Mouse (Mus musculus): ENCODE measurements around the gene Hnrnpul2.

DNA sequence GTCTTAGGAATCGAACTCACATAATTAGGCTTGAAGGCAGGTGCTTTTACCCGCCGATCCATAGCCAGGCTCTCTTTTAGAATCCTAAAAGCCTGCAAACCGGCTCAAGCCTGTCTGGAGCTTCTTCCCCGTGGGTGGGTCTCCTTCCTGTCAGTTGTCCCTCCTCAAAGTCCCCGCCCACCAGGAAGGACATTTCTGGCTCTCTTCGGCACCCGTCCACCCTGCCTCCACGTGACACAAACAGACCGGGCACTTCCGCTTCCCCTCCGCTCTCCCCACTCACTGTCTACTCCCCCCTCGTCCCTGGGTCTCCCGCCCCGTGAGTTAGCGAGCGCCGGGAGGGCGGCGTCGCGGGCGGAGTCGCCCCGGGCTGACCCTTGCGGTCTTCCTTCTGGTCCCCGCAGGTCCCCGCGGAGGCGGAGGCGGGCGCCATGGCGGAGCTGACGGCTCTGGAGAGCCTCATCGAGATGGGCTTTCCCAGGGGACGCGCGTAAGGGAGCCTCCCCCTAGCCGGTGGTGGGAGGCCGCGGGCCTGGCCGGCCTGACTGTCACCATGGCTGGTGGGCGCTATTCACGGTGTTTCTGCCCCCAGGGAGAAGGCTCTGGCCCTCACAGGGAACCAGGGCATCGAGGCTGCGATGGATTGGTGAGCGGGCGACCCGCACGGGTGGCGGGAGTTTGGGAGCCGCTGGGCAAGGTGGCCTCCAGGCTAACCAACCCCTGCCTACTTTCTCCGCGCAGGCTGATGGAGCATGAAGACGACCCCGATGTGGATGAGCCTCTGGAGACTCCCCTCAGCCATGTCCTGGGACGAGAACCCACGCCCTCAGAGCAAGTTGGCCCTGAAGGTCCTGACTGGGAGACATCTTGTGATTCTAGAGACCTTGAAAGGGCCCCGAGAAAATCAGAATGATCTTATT lies 51.7 kb downstream of the Hnrnpul2 start, which contains the start of gene Ubxn1:
- TF ChIP-seq CTCF (IDR thresholded peaks at IDR 0.05; ENCODE audit: low read depth) (no peak), EP300 (IDR thresholded peaks at IDR 0.05; ENCODE audit: low read depth) (peak; percentile 42)
